Mouse (Mus musculus): ENCODE measurements around the gene Cald1.

DNA sequence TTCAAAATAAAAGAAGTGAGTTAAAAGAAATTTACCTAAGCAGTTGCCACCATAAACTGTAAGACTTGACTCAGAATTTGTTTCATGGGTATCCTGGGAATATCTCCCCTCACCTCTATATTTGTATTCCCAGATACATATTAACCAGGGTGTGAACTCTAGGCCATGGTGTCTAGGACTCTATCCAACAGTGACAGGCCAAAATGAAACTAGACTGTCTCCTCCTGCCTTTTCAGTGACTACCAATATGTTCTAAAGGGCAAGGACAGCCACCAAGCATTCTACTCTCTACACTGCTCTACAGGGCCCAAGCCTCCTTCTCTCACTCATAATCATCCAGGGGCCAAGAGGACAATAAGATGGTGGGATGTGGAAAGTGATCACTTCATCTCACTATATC is 153.3 kb downstream of the Cald1 start:
- TF ChIP-seq CTCF (IDR thresholded peaks at IDR 0.05; ENCODE audit: control insufficient read depth, insufficient read depth, insufficient replicate concordance, low read depth, low read length), result no peak
- no peak for TF ChIP-seq POLR2A (IDR thresholded peaks at IDR 0.05; ENCODE audit: control insufficient read depth, low read depth, low read length)
